Mouse (Mus musculus): ENCODE measurements around the gene St8sia4.

- TF ChIP-seq USF1 (IDR thresholded peaks at IDR 0.05; ENCODE audit: low read depth) (no peak), CTCF (IDR thresholded peaks at IDR 0.05; ENCODE audit: control insufficient read depth, insufficient read depth, insufficient read length) (no peak), MAX (IDR thresholded peaks at IDR 0.05) (no peak)
These were observed 125.9 kb downstream of the St8sia4 start for GRCm38 (mm10) chr1:95541460-95541859.

Measured in C2C12 (cell line).